Mouse (Mus musculus) midbrain, embryonic 11.5 days (tissue): ENCODE data around the gene Tomt. TPM values are rescaled to one million over a fixed set of nuclear protein-coding genes. Genes with fewer than 3 reads are reported as not detected.

Source experiments
- ATAC-seq: fragments of 200-750 bp; cut with Nextera tagmentation; 2 replicates; pipeline ENCODE4 v1.8.0; 2017; ENCODE audit warnings: moderate TSS enrichment, moderate library complexity; ENCODE audit not compliant: low FRiP score
- DNase-seq: peaks from one replicate; pipeline ENCODE4 v3.0.0; 2015; ENCODE audit warnings: low spot score; ENCODE audit errors: missing footprints
- H3K27ac ChIP-seq: fragments of 300-500 bp; sonication (generic); 2 replicates; pipeline ENCODE4 v1.5.1; 2014; ENCODE audit warnings: low read depth, low read length
- H3K27me3 ChIP-seq: fragments of 300-500 bp; sonication (generic); 2 replicates; pipeline ENCODE4 v1.6.1; 2014; ENCODE audit warnings: mild to moderate bottlenecking, low read length, moderate library complexity, mixed read lengths; ENCODE audit not compliant: control insufficient read depth, insufficient read depth
- H3K36me3 ChIP-seq: fragments of 300-500 bp; sonication (generic); 2 replicates; pipeline ENCODE4 v1.6.1; 2014; ENCODE audit warnings: mild to moderate bottlenecking, low read length, moderate library complexity, mixed read lengths; ENCODE audit not compliant: control insufficient read depth, insufficient read depth
- H3K4me1 ChIP-seq: fragments of 300-500 bp; sonication (generic); 2 replicates; pipeline ENCODE4 v1.6.1; 2014; ENCODE audit warnings: low read length; ENCODE audit not compliant: control insufficient read depth, insufficient read depth
- H3K4me2 ChIP-seq: fragments of 300-500 bp; sonication (generic); 2 replicates; pipeline ENCODE4 v1.6.1; 2014; ENCODE audit warnings: mild to moderate bottlenecking, moderate library complexity
- H3K4me3 ChIP-seq: fragments of 300-500 bp; sonication (generic); 2 replicates; pipeline ENCODE4 v1.5.1; 2014; ENCODE audit warnings: low read depth, low read length
- H3K9ac ChIP-seq: fragments of 300-500 bp; sonication (generic); 2 replicates; pipeline ENCODE4 v1.6.1; 2014; ENCODE audit warnings: low read length
- H3K9me3 ChIP-seq: fragments of 300-500 bp; sonication (generic); 2 replicates; pipeline ENCODE4 v1.6.1; 2016; ENCODE audit warnings: low read length; ENCODE audit not compliant: control insufficient read depth
- WGBS: fragments of 180-500 bp; shearing (Covaris S2); extraction: QIAGEN DNeasy Blood & Tissue Kit; methylation state at CpG from one replicate; pipeline ENCODE4 v1.1.7; 2014; 5-methylcytosine and 5-hydroxymethylcytosine counted together
- polyA plus RNA-seq: library from polyadenylated mRNA; unstranded; fragments of >200 nt; fragmentation: Nextera tagmentation; extraction: Ambion mirVana; gene quantifications from 2 replicates; pipeline ENCODE4 v1.2.1, GENCODE M21; 2014

Gene Tomt
- polyA plus RNA-seq, 1 experiment from 2014 or later, result 0.59 TPM

DNA sequence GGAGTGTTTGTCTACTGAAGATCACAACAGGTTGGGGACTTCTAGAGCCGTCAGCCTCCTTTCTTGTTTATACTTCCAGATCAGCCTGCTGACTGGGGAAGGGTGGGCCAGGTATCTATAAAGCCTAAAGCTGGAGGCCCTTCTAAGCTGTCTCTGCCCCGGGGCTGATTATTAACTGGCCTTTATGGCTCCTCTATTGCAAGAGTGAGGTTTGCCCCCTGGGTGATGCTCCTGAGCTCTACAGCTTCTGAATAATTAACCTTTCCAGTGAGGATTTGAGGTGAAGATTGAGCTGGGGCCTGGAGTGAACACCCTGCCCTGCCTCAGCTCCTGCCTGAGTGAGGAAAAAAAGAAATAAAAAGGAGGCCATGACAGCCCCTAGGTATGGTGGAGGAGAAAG, 35.5 kb downstream of the Tomt start, which contains the start of gene Folr1:
TSS of gene Folr1 (minus strand) at position 160 of the 400 bp plus-strand sequence.
- Histone ChIP-seq H3K27me3 (no peaks in the 10 kb centered on the region), H3K9me3 (no peaks in the 10 kb centered on the region), H3K36me3 (no peaks in the 10 kb centered on the region), H3K4me1 (peaks cover 9% of the 10 kb centered on the region; the same call in 1 of the 2 replicates), H3K9ac (no peak within 1 kb of the TSS), H3K4me2 (no peak within 1 kb of the TSS), H3K4me3 (no peak within 1 kb of the TSS), H3K27ac (no peak within 1 kb of the TSS)
- DNase-seq (no peak), ATAC-seq (no peak)
- WGBS, result 85% methylated on average over 2 of the region's 2 CpGs

DNA sequence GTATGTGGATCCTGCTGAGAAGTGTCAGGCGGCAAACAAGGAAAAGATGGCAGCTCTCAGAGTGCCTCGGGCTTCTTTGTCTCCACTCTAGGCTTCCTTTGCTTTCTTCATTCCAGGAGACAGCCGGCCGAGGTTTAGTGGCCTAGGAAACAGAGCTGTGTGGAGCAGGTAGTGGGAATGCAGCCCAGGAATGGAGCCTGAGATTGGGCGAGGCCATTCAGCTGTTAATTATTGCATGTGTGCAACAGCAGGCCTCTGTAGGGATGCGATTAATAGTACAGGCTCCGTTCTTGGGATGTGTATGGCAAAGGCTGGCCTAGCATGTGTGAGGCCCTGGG, 37.0 kb downstream of the Tomt start:
- WGBS, result 25% methylated on average over 7 of the region's 7 CpGs
- H3K4me3 ChIP-seq, result no peak overlapping the region

GRCm38 (mm10) chr7:101868241-101869162, 37.7 kb downstream of the Tomt start:
- Histone ChIP-seq H3K9me3 (no peaks in the 10 kb centered on the region), H3K4me3 (no peak overlapping the region), H3K4me1 (peaks cover 9% of the 10 kb centered on the region; the same call in 1 of the 2 replicates), H3K4me2 (no peak overlapping the region), H3K9ac (peak overlapping the region; percentile 18; the same call in 1 of the 2 replicates), H3K27me3 (no peaks in the 10 kb centered on the region), H3K36me3 (no peaks in the 10 kb centered on the region), H3K27ac (peak overlapping the region; percentile 56)
- WGBS, result 34% methylated on average over 13 of the region's 13 CpGs
- peak; percentile 67 for ATAC-seq
- DNase-seq, result no peak

More for the DNA sequence above, 37.0 kb downstream of the Tomt start:
- peak overlapping the region; percentile 56 for H3K27ac ChIP-seq
- H3K4me1 ChIP-seq, result peaks cover 9% of the 10 kb centered on the region; the same call in 1 of the 2 replicates
- peak; percentile 59 for ATAC-seq
- peak overlapping the region; percentile 18; the same call in 1 of the 2 replicates for H3K9ac ChIP-seq
- H3K36me3 ChIP-seq, result no peaks in the 10 kb centered on the region
- H3K4me2 ChIP-seq, result no peak overlapping the region
- no peaks in the 10 kb centered on the region for H3K9me3 ChIP-seq
- H3K27me3 ChIP-seq, result no peaks in the 10 kb centered on the region
- peak; percentile 91 for DNase-seq

DNA sequence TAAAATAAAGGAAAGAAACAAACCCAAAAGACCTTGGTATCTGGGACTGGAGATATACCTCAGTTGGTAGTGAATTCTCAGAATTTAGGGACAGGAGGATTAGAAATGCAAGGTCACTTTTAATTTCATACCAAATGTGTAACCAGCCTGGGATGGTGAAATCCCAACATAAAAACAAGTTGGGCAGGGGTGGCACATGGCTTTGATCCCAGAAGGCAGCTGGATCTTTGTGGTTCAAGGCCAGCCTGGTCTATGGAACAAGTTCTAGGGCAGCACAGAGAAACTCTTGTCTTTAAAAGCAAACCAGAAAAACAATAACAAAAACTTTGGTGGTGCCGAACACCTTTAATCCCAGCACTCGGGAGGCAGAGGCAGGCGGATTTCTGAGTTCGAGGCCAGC, 38.7 kb downstream of the Tomt start:
- Histone ChIP-seq H3K4me2 (no peak overlapping the region), H3K27me3 (no peaks in the 10 kb centered on the region), H3K4me3 (no peak overlapping the region), H3K9ac (no peak overlapping the region), H3K9me3 (no peaks in the 10 kb centered on the region), H3K4me1 (peaks cover 9% of the 10 kb centered on the region; the same call in 1 of the 2 replicates), H3K36me3 (no peaks in the 10 kb centered on the region), H3K27ac (no peak overlapping the region)
- 98% methylated on average over 4 of the region's 4 CpGs for WGBS
- ATAC-seq (no peak), DNase-seq (no peak)

DNA sequence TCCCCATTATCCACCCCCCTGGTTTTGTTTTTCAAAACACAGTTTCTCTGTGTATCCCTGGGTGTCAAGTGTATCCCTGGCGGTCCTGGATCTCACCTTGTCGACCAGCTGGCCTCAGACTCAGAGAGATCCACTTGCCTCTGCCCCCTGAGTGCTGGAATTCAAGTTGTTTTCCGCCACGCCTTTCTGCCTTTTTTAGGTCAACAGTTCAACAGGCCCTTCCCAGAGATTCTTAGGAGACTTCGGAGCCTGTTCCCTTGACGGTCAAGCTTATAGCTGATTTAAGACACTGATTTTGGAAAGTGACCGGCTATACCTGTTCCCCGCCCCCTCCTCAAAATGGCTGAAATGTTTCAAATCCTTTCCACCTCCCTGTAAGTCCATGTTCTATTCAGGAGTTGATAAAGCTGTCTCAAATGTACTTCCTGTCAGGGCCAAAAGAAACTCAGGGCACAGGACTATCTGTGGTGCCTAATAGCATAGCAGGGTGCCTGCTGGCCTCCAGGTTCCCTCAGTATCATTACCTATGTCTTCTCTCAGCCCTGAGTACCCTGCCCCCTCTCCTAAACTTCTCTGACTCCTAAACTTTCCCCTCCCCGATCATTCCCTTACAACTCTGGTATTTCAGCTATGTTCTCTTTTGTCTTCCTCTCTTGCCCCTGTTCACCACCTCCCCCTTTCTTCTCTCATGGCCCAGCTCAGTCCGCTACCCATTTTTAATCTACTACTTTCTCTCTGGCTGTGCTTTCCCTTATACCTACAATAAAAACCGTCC, 39.5 kb downstream of the Tomt start:
- Histone ChIP-seq H3K27me3 (no peaks in the 10 kb centered on the region), H3K4me3 (no peak overlapping the region), H3K9ac (no peak overlapping the region), H3K27ac (no peak overlapping the region), H3K4me2 (no peak overlapping the region), H3K4me1 (peaks cover 9% of the 10 kb centered on the region; the same call in 1 of the 2 replicates), H3K36me3 (no peaks in the 10 kb centered on the region), H3K9me3 (no peaks in the 10 kb centered on the region)
- 79% methylated on average over 11 of the region's 11 CpGs for WGBS
- DNase-seq, result no peak
- no peak for ATAC-seq

GRCm38 (mm10) chr7:101863415-101863814, 42.7 kb downstream of the Tomt start, which contains the start of gene Anapc15:
TSS of gene Anapc15 (plus strand) at chr7:101863715.
- H3K27me3 ChIP-seq, result no peaks in the 10 kb centered on the region
- no peaks in the 10 kb centered on the region for H3K9me3 ChIP-seq

DNA sequence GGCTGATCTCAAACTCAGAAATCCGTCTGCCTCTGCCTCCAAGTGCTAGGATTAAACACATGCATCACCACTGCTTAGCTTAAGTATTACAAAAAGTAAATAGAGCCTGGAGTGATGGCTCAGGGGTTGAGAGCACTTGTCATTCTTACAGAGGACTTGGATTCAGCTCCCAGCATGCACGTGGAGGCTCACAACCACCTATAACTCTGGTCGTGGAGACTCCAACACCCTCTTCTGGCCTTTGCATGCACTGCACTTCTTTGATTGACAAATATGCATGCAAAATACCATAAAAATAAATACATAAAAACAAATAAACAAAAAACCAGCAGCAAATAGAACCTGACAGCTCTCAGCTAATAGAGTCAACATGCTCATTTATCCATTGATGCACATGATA, 43.9 kb downstream of the Tomt start:
- H3K9ac ChIP-seq, result no peak overlapping the region
- H3K36me3 ChIP-seq, result no peaks in the 10 kb centered on the region
- no peaks in the 10 kb centered on the region for H3K4me1 ChIP-seq
- no peaks in the 10 kb centered on the region for H3K9me3 ChIP-seq
- ATAC-seq, result no peak
- no peak for DNase-seq
- no peak overlapping the region for H3K4me3 ChIP-seq
- no peak overlapping the region for H3K27ac ChIP-seq
- whole genome bisulfite sequencing, result 75% methylated on average over 3 of the region's 3 CpGs
- H3K4me2 ChIP-seq, result no peak overlapping the region
- no peaks in the 10 kb centered on the region for H3K27me3 ChIP-seq

More at GRCm38 (mm10) chr7:101863415-101863814, 42.7 kb downstream of the Tomt start, which contains the start of gene Anapc15:
- H3K4me1 ChIP-seq, result peaks cover 4% of the 10 kb centered on the region; the same call in 1 of the 2 replicates
- no peak within 1 kb of the TSS for H3K9ac ChIP-seq
- H3K4me3 ChIP-seq, result no peak within 1 kb of the TSS
- no peak within 1 kb of the TSS for H3K27ac ChIP-seq
- 81% methylated on average over 3 of the region's 3 CpGs for WGBS
- H3K4me2 ChIP-seq, result no peak within 1 kb of the TSS
- ATAC-seq (no peak), DNase-seq (no peak)
- H3K36me3 ChIP-seq, result no peaks in the 10 kb centered on the region

- H3K9ac ChIP-seq, result no peak overlapping the region
- H3K4me2 ChIP-seq, result no peak overlapping the region
- H3K36me3 ChIP-seq, result no peaks in the 10 kb centered on the region
- no peak overlapping the region for H3K4me3 ChIP-seq
- no peaks in the 10 kb centered on the region for H3K27me3 ChIP-seq
- no peak overlapping the region for H3K27ac ChIP-seq
- no peaks in the 10 kb centered on the region for H3K9me3 ChIP-seq
- H3K4me1 ChIP-seq, result no peaks in the 10 kb centered on the region
- DNase-seq (no peak), ATAC-seq (no peak)
Measured at GRCm38 (mm10) chr7:101860978-101861377, 45.2 kb downstream of the Tomt start.

GRCm38 (mm10) chr7:101858362-101858761, 47.8 kb downstream of the Tomt start:
- Histone ChIP-seq H3K9me3 (no peaks in the 10 kb centered on the region), H3K27ac (no peak overlapping the region)

More at GRCm38 (mm10) chr7:101858362-101858761, 47.8 kb downstream of the Tomt start:
- ATAC-seq, result no peak
- no peaks in the 10 kb centered on the region for H3K27me3 ChIP-seq
- no peaks in the 10 kb centered on the region for H3K36me3 ChIP-seq
- 90% methylated on average over 9 of the region's 9 CpGs for WGBS
- no peak overlapping the region for H3K9ac ChIP-seq
- no peak for DNase-seq
- no peak overlapping the region for H3K4me2 ChIP-seq
- H3K4me1 ChIP-seq, result no peaks in the 10 kb centered on the region
- no peak overlapping the region for H3K4me3 ChIP-seq
